Mouse (Mus musculus): Measurements from ENCODE around the gene Egln2.
A peak's percentile ranks its signal among the peaks of the same experiment; 100 is the strongest.

Egln2 gene

GRCm38 (mm10) chr7:27177942-27178323 is 11.3 kb upstream of the Egln2 start:
- no peak for DNase-seq (ENCODE audit: low spot score in 2 of 2)

- DNase-seq (ENCODE audit: low spot score in 2 of 2): no peak
Observed at GRCm38 (mm10) chr7:27174896-27175295, 8.3 kb upstream of the Egln2 start.

- no peak for DNase-seq (ENCODE audit: low spot score in 2 of 2)
Observed at GRCm38 (mm10) chr7:27174496-27174895, 7.9 kb upstream of the Egln2 start.

GRCm38 (mm10) chr7:27170981-27171380 is 4.4 kb upstream of the Egln2 start:
- DNase-seq (ENCODE audit: low spot score in 2 of 2): no peak

- DNase-seq (ENCODE audit: low spot score in 2 of 2): no peak
Observed at GRCm38 (mm10) chr7:27168371-27168770, 1.8 kb upstream of the Egln2 start.

- DNase-seq (ENCODE audit: low spot score in 2 of 2): no peak
Observed at GRCm38 (mm10) chr7:27167475-27168094, 983 bp upstream of the Egln2 start.

- peak; percentile 82 to 89 for DNase-seq (ENCODE audit: low spot score in 2 of 2)
Observed at GRCm38 (mm10) chr7:27166229-27166613, 381 bp downstream of the Egln2 start.

- DNase-seq (ENCODE audit: low spot score in 2 of 2): no peak
Observed at GRCm38 (mm10) chr7:27165696-27166095, 906 bp downstream of the Egln2 start.

- DNase-seq (ENCODE audit: low spot score in 2 of 2): peak in 1 of 2 experiments; percentile 35
Observed at GRCm38 (mm10) chr7:27165007-27165655, 1.5 kb downstream of the Egln2 start.

- DNase-seq (ENCODE audit: low spot score in 2 of 2): no peak
Observed at GRCm38 (mm10) chr7:27164112-27164947, 2.3 kb downstream of the Egln2 start.

GRCm38 (mm10) chr7:27163450-27163805 is 3.2 kb downstream of the Egln2 start:
- DNase-seq (ENCODE audit: low spot score in 2 of 2): no peak

GRCm38 (mm10) chr7:27162780-27163449 is 3.7 kb downstream of the Egln2 start:
- no peak for DNase-seq (ENCODE audit: low spot score in 2 of 2)

- DNase-seq (ENCODE audit: low spot score in 2 of 2): no peak
Observed at GRCm38 (mm10) chr7:27161744-27162143, 4.9 kb downstream of the Egln2 start.

GRCm38 (mm10) chr7:27160921-27161320 is 5.7 kb downstream of the Egln2 start:
- DNase-seq (ENCODE audit: low spot score in 2 of 2): no peak

GRCm38 (mm10) chr7:27159882-27160281 is 6.7 kb downstream of the Egln2 start:
- peak; percentile 84 to 92 for DNase-seq (ENCODE audit: low spot score in 2 of 2)

GRCm38 (mm10) chr7:27159256-27159655 is 7.3 kb downstream of the Egln2 start:
- DNase-seq (ENCODE audit: low spot score in 2 of 2): no peak

- no peak for DNase-seq (ENCODE audit: low spot score in 2 of 2)
Observed at GRCm38 (mm10) chr7:27158171-27158570, 8.4 kb downstream of the Egln2 start.

- no peak for DNase-seq (ENCODE audit: low spot score in 2 of 2)
Observed at GRCm38 (mm10) chr7:27156005-27156404, 10.6 kb downstream of the Egln2 start.

GRCm38 (mm10) chr7:27153205-27153764 is 13.3 kb downstream of the Egln2 start, which contains the start of gene Cyp2t4:
Gene Cyp2t4, plus strand, starts transcription at chr7:27153714.
- DNase-seq (ENCODE audit: low spot score in 2 of 2): no peak

GRCm38 (mm10) chr7:27136410-27136996 is 30.1 kb downstream of the Egln2 start:
- DNase-seq (ENCODE audit: low spot score in 2 of 2): no peak

- no peak for DNase-seq (ENCODE audit: low spot score in 2 of 2)
Observed at GRCm38 (mm10) chr7:27133757-27134156, 32.8 kb downstream of the Egln2 start.

All from thymus, postnatal 10 days (tissue).